Mouse (Mus musculus) kidney, adult 8-10 months (tissue): ENCODE measurements at regions not wholly inside any gene's neighbourhood (a gene's known extent, or its start where the extent isn't known, plus 50 kb on each side); places are given as distances from the start of the nearest gene placed in this dataset.

Source experiments
- DNase-seq, 2 experiments: peaks; one replicate each; pipeline ENCODE4 v3.0.0; 2022

DNA sequence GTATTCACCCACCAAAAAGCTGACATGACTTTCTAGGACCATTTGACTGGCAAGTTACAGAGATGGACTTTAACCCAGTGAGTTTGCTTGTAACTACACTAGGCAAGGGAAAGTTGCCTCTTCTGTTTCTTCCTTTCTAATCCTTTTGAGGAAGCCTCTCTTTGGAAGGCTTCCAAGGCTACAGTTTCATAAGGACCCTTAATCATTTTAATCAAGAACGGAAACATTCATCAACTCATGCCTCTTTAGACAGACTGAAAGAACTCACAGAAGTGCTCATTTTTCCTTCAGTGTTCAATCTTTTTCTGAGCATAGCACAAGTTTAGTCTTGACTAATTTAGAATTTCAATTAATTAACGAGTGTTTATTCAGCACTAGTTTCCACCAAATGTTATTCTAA lies 84.2 kb downstream of the Ddx1 start:
- DNase-seq = peak in 1 of 2 experiments; percentile 69

DNA sequence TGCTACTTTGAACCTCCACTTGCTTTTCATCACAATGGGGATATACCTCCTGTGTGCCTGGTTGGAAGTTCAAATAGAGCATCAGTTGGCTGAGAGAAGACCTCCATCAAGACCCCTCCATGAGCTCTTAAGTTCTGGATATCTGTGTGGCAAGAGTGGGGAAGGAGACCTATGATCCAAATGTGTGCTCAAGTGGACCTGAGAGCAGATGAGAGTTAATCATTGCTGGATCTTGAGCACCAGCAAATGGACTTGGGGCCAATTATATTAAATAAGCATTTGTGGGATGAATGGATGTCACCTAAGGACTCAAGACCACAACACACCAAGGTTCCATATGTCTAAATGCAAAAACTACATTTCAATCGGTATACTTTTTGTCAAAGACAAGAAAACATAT lies 88.0 kb downstream of the Ddx1 start:
- peak; percentile 27 to 68 for DNase-seq

GRCm38 (mm10) chr12:13159346-13160055 lies 89.5 kb downstream of the Ddx1 start:
- no peak for DNase-seq

DNA sequence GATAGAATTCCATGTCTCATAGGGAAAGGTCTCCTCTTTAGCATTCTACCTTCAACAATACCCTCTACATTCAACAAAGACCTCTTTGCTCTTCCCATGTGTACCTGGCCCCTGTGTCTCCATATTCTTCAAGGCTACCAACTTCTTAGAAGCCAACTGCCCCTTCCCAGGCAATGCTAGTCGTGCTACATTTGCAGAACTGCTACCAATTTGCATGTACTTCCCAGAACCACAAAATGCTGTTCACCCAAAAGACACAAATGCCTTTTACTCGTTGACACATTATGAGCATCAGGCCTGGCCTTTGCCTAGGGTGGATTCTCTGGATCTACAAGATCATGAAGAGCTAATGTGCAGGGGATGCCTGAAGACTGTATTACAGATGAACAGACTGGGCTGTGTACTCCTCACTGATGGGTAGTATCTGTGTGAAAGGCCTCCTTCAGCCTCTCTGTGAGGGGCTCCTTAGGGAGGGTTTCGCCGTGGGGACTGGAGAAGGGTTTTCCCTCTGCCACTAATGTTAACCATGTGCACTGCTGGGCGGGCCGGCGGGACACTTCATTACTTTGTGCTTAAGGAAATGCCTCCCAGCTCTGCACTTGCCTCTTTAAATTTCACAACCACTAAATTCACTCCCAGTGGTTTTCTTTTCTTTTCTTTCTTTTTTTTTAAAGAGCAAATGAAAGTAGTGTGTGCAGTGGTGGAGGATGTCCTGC lies 91.2 kb downstream of the Ddx1 start:
- DNase-seq = no peak

- no peak for DNase-seq
These were observed 91.9 kb downstream of the Ddx1 start for GRCm38 (mm10) chr12:13157089-13157488.

DNA sequence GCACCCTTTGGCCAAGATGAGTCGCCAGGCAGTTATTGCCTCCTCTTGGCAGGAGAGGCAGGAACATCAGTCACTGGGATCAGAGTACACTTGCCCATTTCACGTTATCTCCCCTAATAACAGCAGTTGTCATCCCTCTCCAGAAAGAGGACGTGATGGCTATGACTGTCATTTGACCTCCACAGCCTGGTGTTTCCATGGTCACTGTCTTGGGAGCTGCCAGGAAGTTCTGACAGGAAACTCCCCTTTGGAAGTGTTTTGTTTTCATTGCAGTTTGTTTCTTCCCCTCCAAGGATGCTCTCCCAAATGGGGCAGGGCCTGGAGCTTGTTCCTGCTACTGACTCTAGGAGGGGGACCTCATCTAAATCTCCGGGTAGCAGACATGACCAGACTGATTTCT lies 98.3 kb downstream of the Ddx1 start:
- DNase-seq = peak; percentile 5 to 29

DNA sequence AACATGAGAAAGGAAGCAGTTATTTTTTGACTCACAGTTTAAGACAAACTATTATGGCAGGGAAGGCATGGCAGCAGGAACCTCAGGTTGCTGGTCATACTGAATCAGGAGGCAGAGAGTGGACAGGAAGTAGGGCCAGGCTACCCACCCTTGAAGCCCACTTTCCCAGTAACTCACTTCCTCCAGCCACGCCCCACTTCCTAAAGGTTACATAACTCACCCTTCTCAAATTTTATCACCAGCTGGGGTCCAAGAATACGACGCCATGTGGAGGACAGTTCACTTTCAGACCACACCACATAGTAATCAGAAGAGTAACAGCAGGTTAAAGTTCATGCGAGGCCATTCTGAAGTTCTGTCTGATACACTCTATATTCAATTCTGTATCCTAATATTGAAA lies 101.8 kb downstream of the Ddx1 start:
- DNase-seq = no peak

DNA sequence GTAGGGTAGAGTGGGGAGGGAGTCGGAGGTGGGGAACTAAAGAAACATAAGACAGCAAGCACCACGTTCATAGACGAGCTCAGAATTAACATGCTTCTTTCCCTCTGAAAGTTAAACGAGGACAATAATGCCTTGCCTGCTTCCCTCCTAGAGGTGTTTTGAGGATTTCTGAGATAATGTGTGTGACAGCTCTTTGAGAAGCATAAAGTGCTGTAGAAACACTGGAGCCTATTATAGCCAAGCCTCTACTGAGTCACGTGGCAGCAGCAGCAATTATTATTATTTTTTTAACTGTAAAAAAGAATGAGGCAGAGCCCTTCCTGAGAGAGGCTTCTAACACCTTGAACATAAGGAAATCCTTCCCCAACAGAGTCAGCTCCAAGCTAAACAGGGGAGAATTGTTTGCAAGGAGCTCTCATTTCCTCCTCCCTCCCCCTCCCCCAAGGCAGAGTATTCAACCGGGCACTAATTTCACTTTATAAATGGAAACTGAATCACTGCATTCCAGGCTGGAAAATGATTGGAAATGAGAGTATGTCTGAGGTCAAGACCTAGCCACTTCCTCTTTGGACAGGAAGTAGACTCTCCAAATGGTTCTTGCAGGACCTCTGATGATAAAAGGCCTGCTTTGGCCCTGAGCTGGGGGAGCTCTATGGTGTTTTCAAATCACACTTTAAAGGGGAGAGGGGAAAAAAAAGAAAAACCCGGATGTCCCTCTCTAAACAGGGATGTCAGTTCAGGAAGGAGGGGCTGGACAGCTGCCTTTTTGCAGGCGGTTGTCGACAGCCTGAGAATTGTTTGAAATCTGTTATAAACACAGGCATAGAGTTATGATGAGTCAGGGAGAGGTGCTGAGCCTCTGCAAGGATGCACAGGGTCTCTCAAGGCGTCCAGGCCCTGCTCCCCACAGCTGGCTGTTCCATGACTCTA lies 103.6 kb downstream of the Ddx1 start:
- peak; percentile 53 to 81 for DNase-seq

DNA sequence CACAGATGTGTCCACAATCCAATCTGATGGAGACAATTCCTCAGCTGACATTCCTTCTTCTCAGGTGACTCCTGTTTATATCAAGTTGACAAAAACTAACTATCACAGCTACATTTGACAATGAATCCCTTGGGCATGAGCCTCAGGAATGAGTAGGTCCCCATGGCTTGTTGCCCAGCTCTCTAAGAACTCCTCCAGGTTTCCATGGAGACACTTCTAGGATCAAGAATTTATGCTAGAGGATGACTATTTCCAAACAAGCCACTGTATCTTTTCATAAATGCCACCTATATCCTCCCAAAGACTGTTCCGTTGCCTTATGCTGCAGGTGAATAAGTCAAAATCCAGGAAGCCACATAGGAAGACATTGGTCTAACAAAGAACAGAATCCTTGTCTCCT lies 104.3 kb downstream of the Ddx1 start:
- no peak for DNase-seq

- no peak for DNase-seq
These were observed 108.4 kb downstream of the Ddx1 start for GRCm38 (mm10) chr12:13140636-13141035.

GRCm38 (mm10) chr12:13139189-13139588 lies 109.8 kb downstream of the Ddx1 start:
- no peak for DNase-seq

- no peak for DNase-seq
These were observed 114.8 kb downstream of the Ddx1 start for GRCm38 (mm10) chr12:13134168-13134567.

GRCm38 (mm10) chr12:13129677-13130082 lies 119.3 kb downstream of the Ddx1 start:
- DNase-seq = peak; percentile 61 to 68

- no peak for DNase-seq
These were observed 121.6 kb downstream of the Ddx1 start for GRCm38 (mm10) chr12:13127407-13127806.

DNA sequence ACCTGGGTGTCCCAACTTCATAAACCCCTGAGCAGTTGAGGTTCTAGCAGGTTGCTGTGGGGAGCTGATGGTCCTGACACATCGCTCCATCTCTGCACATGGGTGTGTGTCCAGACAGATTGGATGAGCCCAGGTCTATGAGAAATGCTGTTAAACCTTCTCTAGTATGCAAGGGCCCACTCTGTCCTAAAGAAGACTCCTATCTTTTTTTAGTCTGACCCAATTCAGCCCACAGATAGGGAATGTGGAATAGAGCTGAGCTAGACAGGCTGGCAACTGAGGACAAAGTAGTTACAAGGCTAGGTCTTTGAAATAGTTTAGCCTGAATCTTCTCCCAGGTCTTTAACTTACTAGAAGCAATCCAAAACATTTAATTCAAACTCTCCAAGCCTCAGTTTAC lies 124.0 kb downstream of the Ddx1 start:
- DNase-seq = no peak

DNA sequence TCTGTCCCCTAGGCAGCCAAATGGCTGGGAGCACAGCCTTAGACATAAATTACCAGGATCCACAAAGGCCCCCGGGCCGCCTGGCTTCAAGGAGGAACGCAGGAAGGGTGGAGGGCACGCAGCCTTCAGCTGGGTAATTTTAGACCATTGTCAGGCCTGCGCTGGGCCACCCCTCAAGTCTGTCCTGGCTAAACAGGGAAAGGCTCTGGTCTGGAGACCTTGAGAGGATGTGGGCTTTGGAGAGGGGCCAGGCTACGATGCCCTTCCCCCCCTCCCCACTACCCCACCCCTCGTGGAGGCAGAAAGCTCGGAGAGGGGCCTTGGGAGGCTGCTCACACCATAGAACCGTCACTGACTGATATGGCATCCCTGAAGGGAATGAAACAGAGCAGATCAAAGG lies 126.7 kb downstream of the Ddx1 start:
- peak in 1 of 2 experiments; percentile 15 for DNase-seq

- DNase-seq = no peak
These were observed 128.4 kb downstream of the Ddx1 start for GRCm38 (mm10) chr12:13120581-13120980.

GRCm38 (mm10) chr12:13119653-13120052 lies 129.4 kb downstream of the Ddx1 start:
- DNase-seq = peak; percentile 10 to 38

DNA sequence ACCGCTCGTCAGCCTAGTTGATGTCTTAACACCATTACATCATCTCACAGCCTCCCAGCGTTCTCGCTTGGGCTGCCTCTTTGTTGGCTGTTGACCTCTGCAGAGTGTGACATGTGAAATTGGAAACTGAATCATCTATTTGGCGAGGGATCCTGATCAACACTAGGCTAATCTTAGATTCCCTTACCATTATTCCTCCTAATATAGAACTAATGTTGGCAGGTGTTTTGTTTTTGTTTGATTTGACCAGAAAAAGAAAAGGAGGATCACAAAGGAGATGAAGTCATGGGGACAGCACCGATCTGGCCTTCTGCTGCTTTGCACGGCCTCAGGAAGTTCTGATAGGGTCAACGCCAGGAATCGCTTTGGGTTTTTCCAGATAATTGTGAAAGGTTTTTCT lies 131.0 kb downstream of the Ddx1 start:
- peak; percentile 15 to 23 for DNase-seq

DNA sequence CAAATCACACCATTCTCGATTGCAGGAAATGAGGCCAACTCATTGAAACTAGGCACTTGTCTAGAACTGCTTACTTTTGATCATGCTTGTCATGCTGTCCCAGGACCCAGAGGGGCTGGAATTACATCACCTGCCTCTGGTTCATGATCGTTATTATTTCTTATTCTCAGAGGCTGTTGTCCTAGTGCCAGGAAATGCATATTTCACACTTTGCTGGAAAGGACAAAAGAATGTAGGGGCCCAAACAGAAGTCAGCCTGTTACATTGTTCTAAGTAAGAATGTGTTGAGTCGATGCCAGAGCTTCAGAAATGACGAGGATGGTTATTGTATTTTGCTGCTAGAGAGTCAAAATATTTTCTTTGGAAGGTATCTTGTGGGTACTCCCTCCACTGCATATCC lies 134.7 kb downstream of the Ddx1 start:
- DNase-seq = no peak

GRCm38 (mm10) chr12:13106931-13107330 lies 142.1 kb downstream of the Ddx1 start:
- DNase-seq = no peak

DNA sequence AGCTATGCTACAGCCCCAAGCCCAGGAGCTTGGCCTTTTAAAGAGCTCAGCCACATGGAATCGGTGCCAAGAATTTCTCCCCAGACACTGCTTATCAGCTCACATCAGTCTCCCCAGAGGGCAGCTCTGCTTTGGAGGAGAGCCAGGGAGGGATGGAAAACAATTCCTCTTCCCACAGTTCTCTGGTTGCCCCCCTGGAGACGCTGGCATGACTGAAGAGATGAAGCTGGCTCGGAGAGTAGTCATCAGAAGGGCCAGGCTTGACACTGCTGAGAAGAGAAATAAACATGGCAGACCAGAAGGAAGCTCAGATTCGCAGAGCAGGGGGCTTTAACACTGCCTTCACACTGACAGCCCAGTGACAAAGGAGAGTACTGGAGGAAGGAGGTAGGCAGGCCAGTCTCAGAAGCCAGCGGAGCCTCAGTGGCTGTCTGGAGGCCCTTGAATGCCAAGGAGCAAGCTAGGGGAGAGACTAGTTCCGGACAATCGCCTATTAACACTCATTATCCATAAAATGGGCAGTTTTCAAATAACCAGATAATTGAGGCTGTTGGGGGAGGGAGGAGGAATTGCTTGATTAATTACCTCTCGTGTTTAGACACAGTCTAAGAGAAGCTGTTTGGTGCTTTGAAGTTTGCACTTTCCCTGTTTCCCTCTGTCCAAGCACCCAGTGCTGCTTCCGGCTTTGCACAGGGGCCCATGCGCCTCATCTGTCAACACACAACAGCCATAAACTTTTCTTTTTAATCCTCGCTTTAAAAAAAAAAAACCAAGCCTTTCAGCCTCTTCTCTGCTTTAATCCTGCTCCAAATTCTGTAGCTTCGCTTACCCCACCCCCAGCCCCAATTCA lies 148.3 kb downstream of the Ddx1 start:
- no peak for DNase-seq
